Comparison of ENCODE assay signal across 9 mouse cellular contexts in genomic region chr11:121369622-121370021, GRCm38 (mm10). TPM values are rescaled to one million over a fixed set of nuclear protein-coding genes. Genes with fewer than 3 reads are reported as not detected.
A peak's percentile ranks its signal among the peaks of the same experiment; 100 is the strongest.
DNase-seq lines count a peak whose midpoint lies in the region; ATAC-seq and TF ChIP-seq lines count a peak whose summit lies in the region.
"Had no signal": no experiment of that assay in that cellular context is flagged by ENCODE, and none has a peak within 500 bp of the region (broad histone marks: within the 10 kb centered on the region; RNA-seq: fewer than 3 reads in every experiment).

No protein-coding gene starts in this region.

- no peak for ATAC-seq in forebrain, embryonic 14.5 days
- ATAC-seq in forebrain, embryonic 16.5 days, result no peak
- no peak for ATAC-seq in liver, embryonic 12.5 days
- ATAC-seq in hindbrain, postnatal 0 days, result no peak
- ATAC-seq in midbrain, postnatal 0 days (ENCODE audit: low FRiP score), result no peak
- ATAC-seq in inflammation-experienced regulatory T-cells, adult 6 months, result no peak

- no peak overlapping the region for H3K27ac ChIP-seq in forebrain, embryonic 14.5 days (ENCODE audit: low read depth, low read length)
- no peak overlapping the region for H3K27ac ChIP-seq in forebrain, embryonic 16.5 days (ENCODE audit: low read length)
- no peak overlapping the region for H3K27ac ChIP-seq in liver, embryonic 12.5 days
- H3K27ac ChIP-seq in hindbrain, postnatal 0 days, result no peak overlapping the region
- H3K27ac ChIP-seq in midbrain, postnatal 0 days (ENCODE audit: low read depth, low read length), result no peak overlapping the region
- H3K27ac ChIP-seq: hindbrain, embryonic 15.5 days had no signal

- DNase-seq in forebrain, embryonic 14.5 days (ENCODE audit: low spot score), result peak; percentile 36
- DNase-seq in liver (peak; percentile 76), adipocyte (ENCODE audit: low spot score) (peak; percentile 30)
- DNase-seq in hindbrain, postnatal 0 days (ENCODE audit: low spot score), result peak; percentile 54
- DNase-seq in midbrain, postnatal 0 days (ENCODE audit: low spot score), result peak; percentile 27

- no peaks in the 10 kb centered on the region for H3K9me3 ChIP-seq in forebrain, embryonic 14.5 days (replicated peaks; ENCODE audit: control insufficient read depth, low read length)
- no peaks in the 10 kb centered on the region for H3K9me3 ChIP-seq in forebrain, embryonic 16.5 days (ENCODE audit: control insufficient read depth, low read length)
- H3K9me3 ChIP-seq in liver, embryonic 12.5 days (replicated peaks), result no peaks in the 10 kb centered on the region
- no peaks in the 10 kb centered on the region for H3K9me3 ChIP-seq in hindbrain, postnatal 0 days (ENCODE audit: low read length)
- no peaks in the 10 kb centered on the region for H3K9me3 ChIP-seq in midbrain, postnatal 0 days (ENCODE audit: low read length)
- H3K9me3 ChIP-seq: hindbrain, embryonic 15.5 days had no signal

- no peak overlapping the region for H3K4me2 ChIP-seq in forebrain, embryonic 14.5 days (ENCODE audit: low read length)
- no peak overlapping the region for H3K4me2 ChIP-seq in forebrain, embryonic 16.5 days (ENCODE audit: low read length)
- H3K4me2 ChIP-seq in liver, embryonic 12.5 days, result no peak overlapping the region
- no peak overlapping the region for H3K4me2 ChIP-seq in hindbrain, postnatal 0 days (ENCODE audit: low read depth, low read length)
- H3K4me2 ChIP-seq in midbrain, postnatal 0 days (ENCODE audit: low read depth, low read length, poor library complexity, severe bottlenecking), result no peak overlapping the region
- H3K4me2 ChIP-seq: hindbrain, embryonic 15.5 days had no signal

- H3K36me3 ChIP-seq in forebrain, embryonic 14.5 days (ENCODE audit: control insufficient read depth, insufficient read depth, low read length), result no peaks in the 10 kb centered on the region
- no peaks in the 10 kb centered on the region for H3K36me3 ChIP-seq in forebrain, embryonic 16.5 days (ENCODE audit: control insufficient read depth, insufficient read depth)
- H3K36me3 ChIP-seq in liver, embryonic 12.5 days, result no peaks in the 10 kb centered on the region
- H3K36me3 ChIP-seq in hindbrain, postnatal 0 days (ENCODE audit: insufficient read depth, low read length), result no peaks in the 10 kb centered on the region
- no peaks in the 10 kb centered on the region for H3K36me3 ChIP-seq in midbrain, postnatal 0 days (ENCODE audit: insufficient read depth, low read length)
- H3K36me3 ChIP-seq: hindbrain, embryonic 15.5 days had no signal

- 71% methylated on average over 6 of the region's 6 CpGs for WGBS in forebrain, embryonic 14.5 days
- 61% methylated on average over 6 of the region's 6 CpGs for WGBS in forebrain, embryonic 16.5 days
- 37% methylated on average over 6 of the region's 6 CpGs for WGBS in liver, embryonic 12.5 days (ENCODE audit: insufficient replicate concordance)
- 64% methylated on average over 6 of the region's 6 CpGs for WGBS in hindbrain, postnatal 0 days
- 58% methylated on average over 6 of the region's 6 CpGs for WGBS in midbrain, postnatal 0 days

- H3K27me3 ChIP-seq in forebrain, embryonic 14.5 days (replicated peaks; ENCODE audit: control insufficient read depth, insufficient read depth, low read length), result no peaks in the 10 kb centered on the region
- H3K27me3 ChIP-seq in forebrain, embryonic 16.5 days (replicated peaks; ENCODE audit: control insufficient read depth, insufficient read depth, low read length), result no peaks in the 10 kb centered on the region
- H3K27me3 ChIP-seq in liver, embryonic 12.5 days (replicated peaks), result no peaks in the 10 kb centered on the region; the same call in 1 of the 2 replicates
- H3K27me3 ChIP-seq in hindbrain, postnatal 0 days (ENCODE audit: insufficient read depth, low read length), result no peaks in the 10 kb centered on the region
- H3K27me3 ChIP-seq in midbrain, postnatal 0 days (ENCODE audit: insufficient read depth, low read length), result no peaks in the 10 kb centered on the region
- H3K27me3 ChIP-seq: hindbrain, embryonic 15.5 days had no signal

- no peaks in the 10 kb centered on the region for H3K4me1 ChIP-seq in forebrain, embryonic 14.5 days (ENCODE audit: control insufficient read depth, insufficient read depth, low read length)
- no peaks in the 10 kb centered on the region for H3K4me1 ChIP-seq in forebrain, embryonic 16.5 days (replicated peaks; ENCODE audit: control insufficient read depth, insufficient read depth, low read length)
- H3K4me1 ChIP-seq in liver, embryonic 12.5 days, result peaks cover 6% of the 10 kb centered on the region
- H3K4me1 ChIP-seq in hindbrain, postnatal 0 days (ENCODE audit: insufficient read depth, low read length), result no peaks in the 10 kb centered on the region
- H3K4me1 ChIP-seq in midbrain, postnatal 0 days (ENCODE audit: insufficient read depth, low read length), result no peaks in the 10 kb centered on the region
- H3K4me1 ChIP-seq: hindbrain, embryonic 15.5 days had no signal

- H3K4me3 ChIP-seq in forebrain, embryonic 14.5 days (ENCODE audit: low read depth, low read length), result no peak overlapping the region
- no peak overlapping the region for H3K4me3 ChIP-seq in forebrain, embryonic 16.5 days (replicated peaks; ENCODE audit: low read length)
- H3K4me3 ChIP-seq in liver, embryonic 12.5 days, result no peak overlapping the region
- H3K4me3 ChIP-seq in hindbrain, postnatal 0 days (ENCODE audit: low read length), result no peak overlapping the region
- H3K4me3 ChIP-seq in midbrain, postnatal 0 days (ENCODE audit: low read depth, low read length), result no peak overlapping the region
- H3K4me3 ChIP-seq: hindbrain, embryonic 15.5 days had no signal

- peak; percentile 65 for TF ChIP-seq CTCF in hindbrain, postnatal 0 days (IDR thresholded peaks at IDR 0.05; ENCODE audit: low read depth)
- peak; percentile 70 for TF ChIP-seq CTCF in midbrain, postnatal 0 days (IDR thresholded peaks at IDR 0.05)

- no peak overlapping the region for H3K9ac ChIP-seq in forebrain, embryonic 14.5 days (ENCODE audit: low read length)
- no peak overlapping the region for H3K9ac ChIP-seq in forebrain, embryonic 16.5 days (replicated peaks; ENCODE audit: low read depth, low read length)
- H3K9ac ChIP-seq in liver, embryonic 12.5 days, result no peak overlapping the region
- no peak overlapping the region for H3K9ac ChIP-seq in hindbrain, postnatal 0 days (replicated peaks; ENCODE audit: low read length)
- H3K9ac ChIP-seq in midbrain, postnatal 0 days (replicated peaks; ENCODE audit: low read length, poor library complexity, severe bottlenecking), result no peak overlapping the region
- H3K9ac ChIP-seq: hindbrain, embryonic 15.5 days had no signal

RNA-seq across cellular contexts. Expression of gene Wdr45b, which starts 15.4 kb away (rescaled TPM):
- 114 and 119 TPM in 2 replicates for polyA plus RNA-seq in forebrain, embryonic 14.5 days (2014; fragmentation: Nextera tagmentation; extraction: Ambion mirVana)
- 93.1 and 95.5 TPM in 2 replicates for polyA plus RNA-seq in forebrain, embryonic 16.5 days (2015; fragmentation: Nextera tagmentation; extraction: Ambion mirVana)
- 29.4 and 31.1 TPM in 2 replicates for polyA plus RNA-seq in liver, embryonic 12.5 days (2016; fragmentation: Nextera tagmentation; extraction: Ambion mirVana)
- total RNA-seq in hindbrain, postnatal 0 days (2014; rRNA removed), result 77.9 and 78.0 TPM in 2 replicates
- 84.9 and 88.7 TPM in 2 replicates for polyA plus RNA-seq in hindbrain, postnatal 0 days (2015; fragmentation: Nextera tagmentation; extraction: Ambion mirVana)
- total RNA-seq in midbrain, postnatal 0 days (2014; rRNA removed), result 71.9 and 72.5 TPM in 2 replicates
- polyA plus RNA-seq in midbrain, postnatal 0 days (2015; fragmentation: Nextera tagmentation; extraction: Ambion mirVana), result 87.1 and 89.2 TPM in 2 replicates
- 10 to 100 TPM; 25.9 to 27.2 (median 26.9) TPM for polyA plus RNA-seq in inflammation-experienced regulatory T-cells, adult 6 months (2017; shearing (Covaris generic))

RNA-seq across cellular contexts. Expression of gene Rab40b, which starts 18.4 kb away (rescaled TPM):
- 7.2 and 9.0 TPM in 2 replicates for polyA plus RNA-seq in forebrain, embryonic 14.5 days (2014; fragmentation: Nextera tagmentation; extraction: Ambion mirVana)
- 7.5 and 9.6 TPM in 2 replicates for polyA plus RNA-seq in forebrain, embryonic 16.5 days (2015; fragmentation: Nextera tagmentation; extraction: Ambion mirVana)
- polyA plus RNA-seq in liver, embryonic 12.5 days (2016; fragmentation: Nextera tagmentation; extraction: Ambion mirVana), result 0.63 and 0.87 TPM in 2 replicates
- 7.6 and 11.4 TPM in 2 replicates for total RNA-seq in hindbrain, postnatal 0 days (2014; rRNA removed)
- 8.9 and 9.9 TPM in 2 replicates for polyA plus RNA-seq in hindbrain, postnatal 0 days (2015; fragmentation: Nextera tagmentation; extraction: Ambion mirVana)
- 15.0 and 18.3 TPM in 2 replicates for total RNA-seq in midbrain, postnatal 0 days (2014; rRNA removed)
- 14.8 and 15.7 TPM in 2 replicates for polyA plus RNA-seq in midbrain, postnatal 0 days (2015; fragmentation: Nextera tagmentation; extraction: Ambion mirVana)
- polyA plus RNA-seq in inflammation-experienced regulatory T-cells, adult 6 months (2017; shearing (Covaris generic)), result under 1 TPM in 1 of 3 experiments, not detected in 2; 0.42 TPM

RNA-seq across cellular contexts. Expression of gene Fn3krp, which starts 51.6 kb away (rescaled TPM):
- polyA plus RNA-seq in forebrain, embryonic 14.5 days (2014; fragmentation: Nextera tagmentation; extraction: Ambion mirVana), result 7.2 and 7.5 TPM in 2 replicates
- 7.8 and 10.1 TPM in 2 replicates for polyA plus RNA-seq in forebrain, embryonic 16.5 days (2015; fragmentation: Nextera tagmentation; extraction: Ambion mirVana)
- polyA plus RNA-seq in liver, embryonic 12.5 days (2016; fragmentation: Nextera tagmentation; extraction: Ambion mirVana), result 20.5 and 21.6 TPM in 2 replicates
- total RNA-seq in hindbrain, postnatal 0 days (2014; rRNA removed), result 21.4 and 25.2 TPM in 2 replicates
- polyA plus RNA-seq in hindbrain, postnatal 0 days (2015; fragmentation: Nextera tagmentation; extraction: Ambion mirVana), result 8.4 and 8.6 TPM in 2 replicates
- total RNA-seq in midbrain, postnatal 0 days (2014; rRNA removed), result 17.2 and 22.4 TPM in 2 replicates
- 8.3 and 9.0 TPM in 2 replicates for polyA plus RNA-seq in midbrain, postnatal 0 days (2015; fragmentation: Nextera tagmentation; extraction: Ambion mirVana)
- 1 to 10 TPM; 8.0 to 9.5 (median 8.3) TPM for polyA plus RNA-seq in inflammation-experienced regulatory T-cells, adult 6 months (2017; shearing (Covaris generic))
